Mouse (Mus musculus) forebrain, embryonic 16.5 days (tissue): ENCODE data around the gene Tmem53. TPM values are rescaled to one million over a fixed set of nuclear protein-coding genes. Genes with fewer than 3 reads are reported as not detected.

Source experiments
- ATAC-seq: fragments of 200-750 bp; cut with Nextera tagmentation; 2 replicates; pipeline ENCODE4 v1.8.0; 2017; ENCODE audit warnings: mild to moderate bottlenecking, moderate library complexity
- H3K27ac ChIP-seq: fragments of 300-500 bp; sonication (generic); 2 replicates; pipeline ENCODE4 v1.5.1; 2014; ENCODE audit warnings: low read length, control low read depth
- H3K27me3 ChIP-seq: fragments of 300-500 bp; sonication (generic); replicated peaks from 2 replicates; pipeline ENCODE4 v1.6.1; 2014; ENCODE audit warnings: low read length; ENCODE audit not compliant: control insufficient read depth, insufficient read depth
- H3K36me3 ChIP-seq: fragments of 300-500 bp; sonication (generic); 2 replicates; pipeline ENCODE4 v1.6.1; 2014; ENCODE audit not compliant: control insufficient read depth, insufficient read depth
- H3K4me1 ChIP-seq: fragments of 300-500 bp; sonication (generic); replicated peaks from 2 replicates; pipeline ENCODE4 v1.6.1; 2014; ENCODE audit warnings: low read length; ENCODE audit not compliant: control insufficient read depth, insufficient read depth
- H3K4me2 ChIP-seq: fragments of 300-500 bp; sonication (generic); 2 replicates; pipeline ENCODE4 v1.6.1; 2014; ENCODE audit warnings: mild to moderate bottlenecking, low read length, control low read depth
- H3K4me3 ChIP-seq: fragments of 300-500 bp; sonication (generic); replicated peaks from 2 replicates; pipeline ENCODE4 v1.5.1; 2014; ENCODE audit warnings: mild to moderate bottlenecking, low read length, control low read depth
- H3K9ac ChIP-seq: fragments of 300-500 bp; sonication (generic); replicated peaks from 2 replicates; pipeline ENCODE4 v1.6.1; 2014; ENCODE audit warnings: low read depth, low read length, control low read depth
- H3K9me3 ChIP-seq: fragments of 300-500 bp; sonication (generic); 2 replicates; pipeline ENCODE4 v1.6.1; 2016; ENCODE audit warnings: low read length; ENCODE audit not compliant: control insufficient read depth
- WGBS: fragments of 180-500 bp; shearing (Covaris S2); extraction: QIAGEN DNeasy Blood & Tissue Kit; methylation state at CpG from one replicate; pipeline ENCODE4 v1.1.7; 2014; 5-methylcytosine and 5-hydroxymethylcytosine counted together
- polyA plus RNA-seq: library from polyadenylated mRNA; unstranded; fragments of >200 nt; fragmentation: Nextera tagmentation; extraction: Ambion mirVana; gene quantifications from 2 replicates; pipeline ENCODE4 v1.2.1, GENCODE M21; 2015

The Tmem53 gene
- 5.3 and 6.2 TPM in 2 replicates for polyA plus RNA-seq

- no peaks in the 10 kb centered on the region for H3K27me3 ChIP-seq
- H3K36me3 ChIP-seq, result no peaks in the 10 kb centered on the region
- peak; percentile 96 for ATAC-seq
- H3K27ac ChIP-seq, result no peak within 1 kb of the TSS
- H3K4me1 ChIP-seq, result peaks cover 7% of the 10 kb centered on the region
- WGBS, result 1% methylated on average over 26 of the region's 43 CpGs
- H3K4me2 ChIP-seq, result peak within 1 kb of the TSS; percentile 77
- H3K9ac ChIP-seq, result peak within 1 kb of the TSS; percentile 76
- H3K4me3 ChIP-seq, result peak within 1 kb of the TSS; percentile 73
- no peaks in the 10 kb centered on the region for H3K9me3 ChIP-seq
Observed at GRCm38 (mm10) chr4:117251801-117252316, at the start of gene Tmem53, which contains the start of gene Armh1. TSS of gene Tmem53 (plus strand) at chr4:117251951. TSS of gene Armh1 (minus strand) at chr4:117252125.

GRCm38 (mm10) chr4:117202046-117202991, 49.4 kb upstream of the Tmem53 start:
- WGBS, result under 1% methylated on average over 25 of the region's 25 CpGs
- H3K9me3 ChIP-seq, result no peaks in the 10 kb centered on the region
- H3K27ac ChIP-seq, result 0 out of 2 replicates have a peak overlapping the region, but pooled peaks have one; percentile 20
- H3K4me1 ChIP-seq, result peaks cover 4% of the 10 kb centered on the region; the same call in 1 of the 2 replicates
- ATAC-seq, result peak; percentile 61; the same call in 1 of the 2 replicates
- H3K9ac ChIP-seq, result peak overlapping the region; percentile 20; the same call in 1 of the 2 replicates
- peak overlapping the region; percentile 46 for H3K4me2 ChIP-seq
- no peaks in the 10 kb centered on the region for H3K36me3 ChIP-seq
- peak overlapping the region; percentile 32 for H3K4me3 ChIP-seq
- H3K27me3 ChIP-seq, result no peaks in the 10 kb centered on the region

- no peaks in the 10 kb centered on the region for H3K9me3 ChIP-seq
- no peak overlapping the region for H3K9ac ChIP-seq
- 61% methylated on average over 4 of the region's 4 CpGs for WGBS
- ATAC-seq, result no peak
- H3K36me3 ChIP-seq, result no peaks in the 10 kb centered on the region
- no peak overlapping the region for H3K27ac ChIP-seq
- no peak overlapping the region for H3K4me3 ChIP-seq
- H3K4me2 ChIP-seq, result no peak overlapping the region
- H3K4me1 ChIP-seq, result peaks cover 4% of the 10 kb centered on the region; the same call in 1 of the 2 replicates
- no peaks in the 10 kb centered on the region for H3K27me3 ChIP-seq
Observed at GRCm38 (mm10) chr4:117202992-117203354, 48.8 kb upstream of the Tmem53 start.

- Histone ChIP-seq H3K4me2 (no peak overlapping the region), H3K27me3 (no peaks in the 10 kb centered on the region), H3K9me3 (no peaks in the 10 kb centered on the region), H3K4me1 (no peaks in the 10 kb centered on the region), H3K27ac (no peak overlapping the region), H3K4me3 (no peak overlapping the region), H3K36me3 (no peaks in the 10 kb centered on the region), H3K9ac (no peak overlapping the region)
- WGBS, result 82% methylated on average over 6 of the region's 6 CpGs
- ATAC-seq, result no peak
Observed at GRCm38 (mm10) chr4:117209592-117209991, 42.2 kb upstream of the Tmem53 start.

- Histone ChIP-seq H3K4me3 (no peak overlapping the region), H3K36me3 (no peaks in the 10 kb centered on the region), H3K9ac (no peak overlapping the region), H3K27me3 (no peaks in the 10 kb centered on the region), H3K27ac (no peak overlapping the region), H3K4me1 (no peaks in the 10 kb centered on the region), H3K9me3 (no peaks in the 10 kb centered on the region), H3K4me2 (peak overlapping the region; percentile 9; the same call in 1 of the 2 replicates)
- no peak for ATAC-seq
- 3% methylated on average over 20 of the region's 20 CpGs for WGBS
Observed at GRCm38 (mm10) chr4:117210147-117211074, 41.3 kb upstream of the Tmem53 start.

GRCm38 (mm10) chr4:117214250-117214649, 37.5 kb upstream of the Tmem53 start:
- Histone ChIP-seq H3K27me3 (no peaks in the 10 kb centered on the region), H3K4me3 (no peak overlapping the region), H3K4me2 (no peak overlapping the region), H3K9ac (no peak overlapping the region), H3K36me3 (no peaks in the 10 kb centered on the region), H3K27ac (no peak overlapping the region), H3K9me3 (no peaks in the 10 kb centered on the region), H3K4me1 (no peaks in the 10 kb centered on the region)
- WGBS, result 85% methylated on average over 6 of the region's 6 CpGs
- no peak for ATAC-seq

- H3K9me3 ChIP-seq, result no peaks in the 10 kb centered on the region
- 67% methylated on average over 5 of the region's 5 CpGs for WGBS
- H3K27me3 ChIP-seq, result no peaks in the 10 kb centered on the region
- H3K36me3 ChIP-seq, result no peaks in the 10 kb centered on the region
- no peak overlapping the region for H3K4me2 ChIP-seq
- H3K4me1 ChIP-seq, result no peaks in the 10 kb centered on the region
- ATAC-seq, result no peak
- no peak overlapping the region for H3K9ac ChIP-seq
- no peak overlapping the region for H3K4me3 ChIP-seq
- H3K27ac ChIP-seq, result no peak overlapping the region
Observed at GRCm38 (mm10) chr4:117217029-117217428, 34.7 kb upstream of the Tmem53 start.

GRCm38 (mm10) chr4:117218517-117219219, 33.1 kb upstream of the Tmem53 start:
- no peak overlapping the region for H3K9ac ChIP-seq
- peak; percentile 73 for ATAC-seq
- H3K4me2 ChIP-seq, result no peak overlapping the region
- WGBS, result 36% methylated on average over 10 of the region's 10 CpGs
- no peaks in the 10 kb centered on the region for H3K27me3 ChIP-seq
- no peaks in the 10 kb centered on the region for H3K36me3 ChIP-seq
- H3K4me1 ChIP-seq, result no peaks in the 10 kb centered on the region
- H3K9me3 ChIP-seq, result no peaks in the 10 kb centered on the region
- no peak overlapping the region for H3K27ac ChIP-seq
- no peak overlapping the region for H3K4me3 ChIP-seq
